Mouse (Mus musculus): Measurements from ENCODE around the gene Tbc1d4. TPM values are rescaled to one million over a fixed set of nuclear protein-coding genes. Genes with fewer than 3 reads are reported as not detected.

The Tbc1d4 gene
- total RNA-seq, 4 experiments from 2014 or later, result 11.3 to 13.9 (median 11.7) TPM

DNA sequence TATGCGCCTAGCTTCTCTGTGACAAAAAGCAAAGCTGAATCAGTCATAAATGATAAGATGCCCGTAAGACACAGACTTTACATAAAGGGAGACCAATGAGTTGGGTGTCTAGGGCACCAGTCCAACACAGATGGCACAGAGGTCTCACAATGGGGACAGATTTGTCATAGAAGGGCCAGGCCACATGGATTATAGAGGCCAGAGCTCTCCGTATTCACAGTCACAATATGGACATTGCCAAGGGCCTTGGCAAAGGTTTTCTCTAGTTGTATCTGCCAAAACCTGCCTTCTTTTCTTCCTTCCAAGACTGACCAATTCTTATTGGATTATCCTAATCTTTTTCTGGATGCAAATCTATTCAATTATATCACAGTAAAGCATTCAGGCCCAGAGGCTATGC lies 171.1 kb downstream of the Tbc1d4 start:
- no peak for DNase-seq (ENCODE audit: low spot score in 2 of 2)

DNA sequence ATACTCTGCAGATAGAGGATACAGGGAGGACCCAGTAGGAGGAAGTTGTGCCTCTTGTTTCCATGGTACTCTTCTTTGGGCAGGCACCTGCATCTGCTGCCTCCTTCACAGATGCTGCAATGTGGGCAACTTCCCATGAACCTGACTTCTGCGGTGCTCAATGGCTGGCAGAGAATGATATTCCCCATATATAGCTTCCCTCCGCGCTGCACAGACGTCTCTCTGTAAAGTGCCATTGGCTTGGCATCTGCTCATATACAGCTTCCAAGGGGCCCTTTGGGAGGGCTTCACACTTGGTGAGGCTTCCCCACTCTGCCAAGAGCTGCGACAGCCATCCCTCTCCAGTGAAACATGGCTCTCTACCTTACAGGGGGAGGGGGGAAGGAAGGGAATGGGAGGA lies 178.5 kb downstream of the Tbc1d4 start:
- peak in 1 of 2 experiments; percentile 38 for DNase-seq (ENCODE audit: low spot score in 2 of 2)

DNA sequence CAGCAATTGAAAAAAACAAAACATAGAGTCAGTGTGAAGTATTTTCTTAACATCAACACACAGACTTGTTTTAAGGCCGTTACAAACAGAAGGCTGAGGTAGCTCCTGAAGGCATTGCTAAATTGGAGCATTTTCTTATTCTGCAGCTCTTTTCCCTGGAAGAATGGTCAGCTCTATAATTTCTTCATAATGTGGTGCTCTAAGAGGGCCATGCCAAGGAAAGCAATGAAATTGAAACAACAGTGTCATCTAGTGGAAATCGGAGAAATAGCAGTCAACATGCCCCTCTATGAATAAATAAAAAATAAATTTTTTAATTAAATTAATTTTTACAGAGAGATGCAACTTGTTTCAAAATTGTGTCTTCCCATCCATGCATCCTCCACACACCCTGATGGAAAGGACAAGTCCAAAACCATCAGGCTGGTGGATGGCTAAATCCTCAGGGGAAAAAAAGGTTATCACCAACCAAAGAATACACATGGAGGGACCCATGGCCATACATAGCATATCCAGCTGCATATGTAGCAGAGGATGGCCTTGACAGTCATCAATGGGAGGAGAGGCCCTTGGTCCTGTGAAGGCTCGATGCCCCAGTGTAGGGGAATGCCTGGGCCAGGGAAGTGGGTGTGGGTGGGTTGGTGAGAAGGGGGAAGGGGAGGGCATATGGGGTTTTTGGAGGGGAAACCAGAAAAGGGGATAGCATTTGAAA lies 180.0 kb downstream of the Tbc1d4 start:
- DNase-seq (ENCODE audit: low spot score in 2 of 2), result no peak

DNA sequence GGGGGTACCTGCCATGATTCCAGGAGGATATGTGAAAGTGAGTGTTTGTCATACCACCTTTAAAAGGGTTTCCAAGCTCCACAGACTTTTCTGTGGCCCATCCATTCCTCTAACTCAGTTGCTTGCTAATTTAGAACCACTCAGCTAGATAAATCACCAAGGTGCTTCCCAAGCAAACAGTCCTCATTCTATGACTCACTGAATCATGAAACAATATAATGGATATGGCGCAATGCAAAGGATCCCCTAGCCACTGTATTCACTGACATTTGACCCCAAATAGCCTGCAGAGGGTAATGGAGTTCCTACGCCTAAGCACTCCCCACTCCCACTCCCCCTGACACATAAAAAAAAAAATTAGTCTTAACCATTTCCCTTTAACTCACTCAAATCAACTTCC lies 191.3 kb downstream of the Tbc1d4 start:
- no peak for DNase-seq (ENCODE audit: low spot score in 2 of 2)

Other genes starting within 250 kb of the Tbc1d4 start
- 10 to 100 TPM; 54.0 to 59.9 (median 57.5) TPM for gene Commd6, start 31.5 kb upstream of the Tbc1d4 start, total RNA-seq (2022)
- 10 to 100 TPM; 36.6 to 42.0 (median 40.3) TPM for gene Uchl3, start 44.8 kb upstream of the Tbc1d4 start, total RNA-seq (2022)
- not detected for gene Gm9922, start 120.6 kb upstream of the Tbc1d4 start, total RNA-seq (2022)
- gene Lmo7, start 120.8 kb upstream of the Tbc1d4 start, total RNA-seq (2022), result 100 to 1,000 TPM in 3 of 4 experiments, 10 to 100 TPM in 1; 99.5 to 117 (median 105) TPM